Mouse (Mus musculus): ENCODE measurements around the gene Nadk. TPM values are rescaled to one million over a fixed set of nuclear protein-coding genes. Genes with fewer than 3 reads are reported as not detected.
A peak's percentile ranks its signal among the peaks of the same experiment; 100 is the strongest.
"Not testable (repeated sequence)": the region's sequence is repeated elsewhere in the genome, so short reads cannot be mapped to it uniquely, and the experiment has no call there.

Nadk gene
- polyA plus RNA-seq, 1 experiment from 2014 or later, result 96.1 TPM

GRCm38 (mm10) chr4:155559454-155559853 is 2.7 kb upstream of the Nadk start:
- Histone ChIP-seq H3K4me2 (replicated peaks) (no peak overlapping the region), H3K36me3 (peaks cover 68% of the 10 kb centered on the region), H3K27me3 (no peaks in the 10 kb centered on the region), H3K27ac (no peak overlapping the region), H3K4me3 (no peak overlapping the region), H3K9me3 (no peaks in the 10 kb centered on the region), H3K9ac (no peak overlapping the region), H3K4me1 (peaks cover 29% of the 10 kb centered on the region)
- no peak for ATAC-seq (ENCODE audit: low FRiP score, low read depth)
- 74% methylated on average over 6 of the region's 6 CpGs for WGBS

GRCm38 (mm10) chr4:155560932-155561331 is 1.2 kb upstream of the Nadk start:
- no peak overlapping the region for H3K4me2 ChIP-seq (replicated peaks)
- no peak for ATAC-seq (ENCODE audit: low FRiP score, low read depth)
- H3K36me3 ChIP-seq, result peaks cover 53% of the 10 kb centered on the region
- H3K27me3 ChIP-seq, result no peaks in the 10 kb centered on the region
- H3K27ac ChIP-seq, result peak overlapping the region; percentile 15; the same call in 1 of the 2 replicates
- 63% methylated on average over 2 of the region's 2 CpGs for WGBS
- no peak overlapping the region for H3K9ac ChIP-seq
- no peak overlapping the region for H3K4me3 ChIP-seq
- H3K4me1 ChIP-seq, result peaks cover 42% of the 10 kb centered on the region
- no peaks in the 10 kb centered on the region for H3K9me3 ChIP-seq

- Histone ChIP-seq H3K4me1 (peaks cover 48% of the 10 kb centered on the region), H3K4me3 (peak overlapping the region; percentile 65), H3K27ac (peak overlapping the region; percentile 88), H3K27me3 (no peaks in the 10 kb centered on the region), H3K9ac (peak overlapping the region; percentile 58), H3K9me3 (no peaks in the 10 kb centered on the region), H3K4me2 (replicated peaks) (peak overlapping the region; percentile 66), H3K36me3 (peaks cover 35% of the 10 kb centered on the region)
- ATAC-seq (ENCODE audit: low FRiP score, low read depth), result no peak
- WGBS, result 3% methylated on average over 19 of the region's 19 CpGs
These were observed 684 bp downstream of the Nadk start for GRCm38 (mm10) chr4:155562725-155563399.

GRCm38 (mm10) chr4:155563400-155564231 is 1.4 kb downstream of the Nadk start:
- H3K27ac ChIP-seq, result peak overlapping the region; percentile 87
- peak overlapping the region; percentile 91 for H3K4me2 ChIP-seq (replicated peaks)
- peaks cover 48% of the 10 kb centered on the region for H3K4me1 ChIP-seq
- H3K9me3 ChIP-seq, result no peaks in the 10 kb centered on the region
- peak; percentile 96 for ATAC-seq (ENCODE audit: low FRiP score, low read depth)
- H3K36me3 ChIP-seq, result peaks cover 28% of the 10 kb centered on the region
- peak overlapping the region; percentile 65 for H3K4me3 ChIP-seq
- H3K27me3 ChIP-seq, result no peaks in the 10 kb centered on the region
- H3K9ac ChIP-seq, result peak overlapping the region; percentile 86
- whole genome bisulfite sequencing, result under 1% methylated on average over 64 of the region's 69 CpGs

GRCm38 (mm10) chr4:155564315-155565069 is 2.3 kb downstream of the Nadk start:
- Histone ChIP-seq H3K4me3 (peak overlapping the region; percentile 65), H3K27ac (peak overlapping the region; percentile 87), H3K4me2 (replicated peaks) (peak overlapping the region; percentile 91), H3K27me3 (no peaks in the 10 kb centered on the region), H3K9me3 (no peaks in the 10 kb centered on the region), H3K36me3 (peaks cover 19% of the 10 kb centered on the region), H3K4me1 (peaks cover 48% of the 10 kb centered on the region), H3K9ac (peak overlapping the region; percentile 86)
- 12% methylated on average over 20 of the region's 20 CpGs for WGBS
- no peak for ATAC-seq (ENCODE audit: low FRiP score, low read depth)

- ATAC-seq (ENCODE audit: low FRiP score, low read depth), result no peak
- H3K36me3 ChIP-seq, result no peaks in the 10 kb centered on the region
- H3K4me1 ChIP-seq, result peaks cover 39% of the 10 kb centered on the region
- H3K27ac ChIP-seq, result no peak overlapping the region
- 0 out of 2 replicates have a peak overlapping the region, but pooled peaks have one; percentile 25 for H3K9ac ChIP-seq
- no peak overlapping the region for H3K4me2 ChIP-seq (replicated peaks)
- no peaks in the 10 kb centered on the region for H3K9me3 ChIP-seq
- H3K4me3 ChIP-seq, result no peak overlapping the region
- WGBS, result 61% methylated on average over 8 of the region's 8 CpGs
- no peaks in the 10 kb centered on the region for H3K27me3 ChIP-seq
These were observed 4.4 kb downstream of the Nadk start for GRCm38 (mm10) chr4:155566555-155566954.

- no peak for ATAC-seq (ENCODE audit: low FRiP score, low read depth)
These were observed 6.0 kb downstream of the Nadk start for GRCm38 (mm10) chr4:155568170-155568569.

GRCm38 (mm10) chr4:155568632-155569370 is 6.6 kb downstream of the Nadk start:
- no peak overlapping the region; the same call in 1 of the 2 replicates for H3K9ac ChIP-seq
- H3K9me3 ChIP-seq, result no peaks in the 10 kb centered on the region
- H3K27me3 ChIP-seq, result no peaks in the 10 kb centered on the region
- H3K4me2 ChIP-seq (replicated peaks), result no peak overlapping the region
- no peaks in the 10 kb centered on the region for H3K36me3 ChIP-seq
- WGBS, result 89% methylated on average over 7 of the region's 7 CpGs
- no peak overlapping the region for H3K27ac ChIP-seq
- H3K4me3 ChIP-seq, result no peak overlapping the region
- ATAC-seq (ENCODE audit: low FRiP score, low read depth), result no peak
- peaks cover 27% of the 10 kb centered on the region for H3K4me1 ChIP-seq

More at GRCm38 (mm10) chr4:155568170-155568569, 6.0 kb downstream of the Nadk start:
- Histone ChIP-seq H3K27ac (no peak overlapping the region), H3K36me3 (no peaks in the 10 kb centered on the region), H3K4me1 (peaks cover 27% of the 10 kb centered on the region), H3K27me3 (no peaks in the 10 kb centered on the region), H3K9me3 (no peaks in the 10 kb centered on the region), H3K4me2 (replicated peaks) (no peak overlapping the region), H3K9ac (no peak overlapping the region), H3K4me3 (no peak overlapping the region)
- 13% methylated on average over 2 of the region's 2 CpGs for WGBS

GRCm38 (mm10) chr4:155569818-155570217 is 7.6 kb downstream of the Nadk start:
- Histone ChIP-seq H3K36me3 (no peaks in the 10 kb centered on the region), H3K9me3 (no peaks in the 10 kb centered on the region), H3K27me3 (no peaks in the 10 kb centered on the region), H3K4me3 (no peak overlapping the region), H3K4me2 (replicated peaks) (no peak overlapping the region), H3K4me1 (peaks cover 20% of the 10 kb centered on the region), H3K27ac (no peak overlapping the region), H3K9ac (no peak overlapping the region)
- ATAC-seq (ENCODE audit: low FRiP score, low read depth), result no peak
- 92% methylated on average over 6 of the region's 6 CpGs for WGBS

GRCm38 (mm10) chr4:155570315-155570714 is 8.1 kb downstream of the Nadk start:
- H3K4me3 ChIP-seq; H3K9ac ChIP-seq; ATAC-seq (ENCODE audit: low FRiP score, low read depth); H3K36me3 ChIP-seq; H3K9me3 ChIP-seq; H3K27me3 ChIP-seq; H3K27ac ChIP-seq; H3K4me2 ChIP-seq (replicated peaks): not testable (repeated sequence)
- peaks cover 15% of the 10 kb centered on the region for H3K4me1 ChIP-seq
- WGBS, result 93% methylated on average over 11 of the region's 11 CpGs

- ATAC-seq (ENCODE audit: low FRiP score, low read depth), result no peak
- no peaks in the 10 kb centered on the region for H3K9me3 ChIP-seq
- H3K9ac ChIP-seq, result no peak overlapping the region
- H3K4me2 ChIP-seq (replicated peaks), result no peak overlapping the region
- H3K27ac ChIP-seq, result no peak overlapping the region
- WGBS, result 83% methylated on average over 2 of the region's 2 CpGs
- peaks cover 6% of the 10 kb centered on the region for H3K4me1 ChIP-seq
- H3K4me3 ChIP-seq, result no peak overlapping the region
- H3K36me3 ChIP-seq, result peaks cover 6% of the 10 kb centered on the region; the same call in 1 of the 2 replicates
- H3K27me3 ChIP-seq, result no peaks in the 10 kb centered on the region
These were observed 9.3 kb downstream of the Nadk start for GRCm38 (mm10) chr4:155571442-155571841.
